Mouse (Mus musculus) spleen, adult 2 months (tissue): ENCODE data around the gene Snrnp70.

Source experiments
- CTCF ChIP-seq: fragments of 200-500 bp; IDR thresholded peaks from 2 replicates; pipeline ENCODE4 v1.5.1; 2011; ENCODE audit warnings: mild to moderate bottlenecking, inconsistent platforms; ENCODE audit not compliant: insufficient read depth, insufficient read length, insufficient replicate concordance; ENCODE audit errors: extremely low read depth
- POLR2A ChIP-seq: fragments of 200-500 bp; IDR thresholded peaks from 2 replicates; pipeline ENCODE4 v1.6.1; 2011; ENCODE audit warnings: low read depth, low read length, inconsistent platforms

DNA sequence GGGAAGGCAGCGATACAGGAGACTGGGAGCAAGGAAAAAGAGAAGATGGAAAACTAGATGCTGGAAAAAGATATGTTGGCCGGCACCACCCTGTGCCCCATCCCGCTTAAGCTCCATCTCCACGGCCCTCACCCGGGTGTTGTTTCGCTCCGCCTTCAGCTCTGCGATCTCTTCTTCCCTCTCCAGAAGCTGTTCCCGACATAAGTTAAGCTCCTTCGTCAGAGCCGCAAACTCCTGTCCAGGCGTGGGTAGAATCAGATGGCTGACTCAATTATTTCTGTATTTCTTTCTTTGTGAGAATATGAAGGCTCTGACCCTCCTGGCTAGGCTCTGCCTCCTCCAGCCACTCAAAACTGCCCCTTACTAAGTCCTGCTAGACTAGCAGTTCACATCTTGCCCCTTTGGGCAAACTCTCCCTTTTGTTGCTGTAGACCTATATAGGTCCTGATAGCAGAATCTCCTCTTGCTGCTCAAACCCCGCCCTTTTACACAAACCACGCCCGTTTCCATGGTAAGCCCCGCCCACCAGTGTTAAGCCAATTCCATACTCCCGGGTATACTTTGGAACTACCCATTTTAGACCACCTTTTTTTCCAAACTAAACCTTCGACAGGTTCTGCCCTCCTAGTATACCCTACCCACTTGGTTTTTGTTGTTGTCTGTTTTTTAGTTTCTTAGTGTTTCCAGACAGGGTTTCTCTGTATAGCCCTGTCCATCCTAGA, 35.0 kb downstream of the Snrnp70 start:
- TF ChIP-seq CTCF, result no peak
- no peak for TF ChIP-seq POLR2A
